In genomic region chr6:50413381-50413780, GRCm38 (mm10) we compare ENCODE assay signal across 21 mouse cellular contexts. TPM values are rescaled to one million over a fixed set of nuclear protein-coding genes. Genes with fewer than 3 reads are reported as not detected.
A peak's percentile ranks its signal among the peaks of the same experiment; 100 is the strongest.
DNase-seq lines count a peak whose midpoint lies in the region; TF ChIP-seq lines count a peak whose summit lies in the region.
"Had no signal": no experiment of that assay in that cellular context is flagged by ENCODE, and none has a peak within 500 bp of the region (broad histone marks: within the 10 kb centered on the region; RNA-seq: fewer than 3 reads in every experiment).

No protein-coding gene starts in this region.

- peaks cover 14% of the 10 kb centered on the region for H3K4me1 ChIP-seq in cerebellum, adult 2 months (ENCODE audit: control insufficient read depth, insufficient read depth, low read length)

- intact Hi-C loops in gastrocnemius, adult 2 months (cut with DNase I): no loop called here

- H3K4me3 ChIP-seq in gastrocnemius, adult 2 months: no peak overlapping the region
- no peak overlapping the region for H3K4me3 ChIP-seq in cerebellum, adult 2 months (replicated peaks; ENCODE audit: insufficient read depth, low read depth, low read length)
- H3K4me3 ChIP-seq: forebrain, embryonic 13.5 days; heart, embryonic 10.5 days; hindbrain, embryonic 12.5 days had no signal

- H3K27me3 ChIP-seq in cerebellum, adult 2 months (ENCODE audit: control insufficient read depth, insufficient read depth, low read length): no peaks in the 10 kb centered on the region
- H3K27me3 ChIP-seq: forebrain, embryonic 13.5 days; hindbrain, embryonic 12.5 days; Patski had no signal

- no peak for DNase-seq in gastrocnemius, adult 2 months
- no peak for DNase-seq in gastrocnemius, adult 8-10 months (ENCODE audit: low spot score in 2 of 2)
- DNase-seq in 416B (ENCODE audit: low read depth) (peak; percentile 24), adipocyte (ENCODE audit: low spot score) (peak; percentile 91)
- DNase-seq in cerebellum, adult 2 months: no peak
- DNase-seq in spleen, postnatal 4 days (ENCODE audit: low spot score in 2 of 2): no peak
- DNase-seq: adrenal gland, adult 8-10 months; B cell, adult 2 months; cerebellum, adult 11-12 months; cerebellum, adult 9-11 months; cerebellum, postnatal 36 days; gastrocnemius, postnatal 10 days; heart, postnatal 10 days; heart, postnatal 4 days; kidney, adult 11 months had no signal

- TF ChIP-seq POLR2A in cerebellum, adult 2 months (IDR thresholded peaks at IDR 0.05; ENCODE audit: borderline replicate concordance, insufficient read depth, low read length): no peak

- no peak for TF ChIP-seq CTCF in gastrocnemius, adult 2 months (IDR thresholded peaks at IDR 0.05)
- TF ChIP-seq CTCF in cerebellum, adult 2 months (IDR thresholded peaks at IDR 0.05; ENCODE audit: borderline replicate concordance, insufficient read depth, low read depth, low read length): no peak

- peak overlapping the region; percentile 66; the same call in 1 of the 2 replicates for H3K27ac ChIP-seq in gastrocnemius, adult 2 months
- no peak overlapping the region for H3K27ac ChIP-seq in cerebellum, adult 2 months (ENCODE audit: insufficient read depth, low read length)
- H3K27ac ChIP-seq: forebrain, embryonic 13.5 days; hindbrain, embryonic 12.5 days; hindbrain, postnatal 0 days had no signal

- 92% methylated on average over 1 of the region's 1 CpGs for WGBS in cerebellum, adult 2 months

RNA-seq across cellular contexts. Expression of gene Osbpl3, which starts 42.6 kb away (rescaled TPM):
- total RNA-seq in gastrocnemius, adult 2 months (2021): 1 to 10 TPM; 2.2 to 3.3 TPM
- total RNA-seq in gastrocnemius, adult 8-10 months (2022): 1 to 10 TPM; 1.7 to 3.2 (median 2.3) TPM
- 9.6 and 11.4 TPM in 2 replicates for polyA plus RNA-seq in cerebellum, adult 2 months (2012; rRNA removed)
- polyA plus RNA-seq: G1E had no signal

Comparison
In these comparisons a context has a peak if more than half of its experiments do, and no peak if none do; other contexts are left out.
1. DNase-seq: peak in 416B (single experiment) and adipocyte (single experiment); none in gastrocnemius, adult 2 months (single experiment), gastrocnemius, adult 8-10 months (0 of 2), cerebellum, adult 2 months (0 of 2) and spleen, postnatal 4 days (0 of 2).